Mouse (Mus musculus): Measurements from ENCODE around the gene Gabrg3. TPM values are rescaled to one million over a fixed set of nuclear protein-coding genes. Genes with fewer than 3 reads are reported as not detected.

The Gabrg3 gene
- polyA plus RNA-seq, 1 experiment from 2014 or later, result 0.42 TPM

GRCm38 (mm10) chr7:56941606-56942005 lies 445.4 kb downstream of the Gabrg3 start:
- Histone ChIP-seq H3K4me1 (replicated peaks; ENCODE audit: insufficient read depth, low read length) (no peaks in the 10 kb centered on the region), H3K9ac (ENCODE audit: low read depth, low read length) (no peak overlapping the region), H3K36me3 (ENCODE audit: insufficient read depth, low read length) (no peaks in the 10 kb centered on the region), H3K27ac (no peak overlapping the region), H3K4me2 (ENCODE audit: low read length) (no peak overlapping the region), H3K27me3 (ENCODE audit: insufficient read depth, low read length) (no peaks in the 10 kb centered on the region), H3K4me3 (replicated peaks; ENCODE audit: low read depth, low read length) (no peak overlapping the region), H3K9me3 (replicated peaks; ENCODE audit: low read length) (no peaks in the 10 kb centered on the region)
- DNase-seq (ENCODE audit: low spot score) (no peak), ATAC-seq (replicated peaks; ENCODE audit: low FRiP score, low read depth) (no peak)
- WGBS, result 81% methylated on average over 2 of the region's 2 CpGs
- TF ChIP-seq CTCF (IDR thresholded peaks at IDR 0.05; ENCODE audit: low read depth), result no peak

GRCm38 (mm10) chr7:56938020-56938419 lies 449.0 kb downstream of the Gabrg3 start:
- no peaks in the 10 kb centered on the region for H3K9me3 ChIP-seq (replicated peaks; ENCODE audit: low read length)
- DNase-seq (ENCODE audit: low spot score) (no peak), ATAC-seq (replicated peaks; ENCODE audit: low FRiP score, low read depth) (no peak)
- no peaks in the 10 kb centered on the region for H3K36me3 ChIP-seq (ENCODE audit: insufficient read depth, low read length)
- no peak overlapping the region for H3K4me2 ChIP-seq (ENCODE audit: low read length)
- peak; percentile 42 for TF ChIP-seq CTCF (IDR thresholded peaks at IDR 0.05; ENCODE audit: low read depth)
- whole genome bisulfite sequencing, result 77% methylated on average over 5 of the region's 5 CpGs
- H3K27ac ChIP-seq, result no peak overlapping the region
- no peak overlapping the region for H3K9ac ChIP-seq (ENCODE audit: low read depth, low read length)
- H3K4me3 ChIP-seq (replicated peaks; ENCODE audit: low read depth, low read length), result no peak overlapping the region
- H3K4me1 ChIP-seq (replicated peaks; ENCODE audit: insufficient read depth, low read length), result no peaks in the 10 kb centered on the region
- H3K27me3 ChIP-seq (ENCODE audit: insufficient read depth, low read length), result no peaks in the 10 kb centered on the region

GRCm38 (mm10) chr7:56919499-56919898 lies 467.5 kb downstream of the Gabrg3 start:
- Histone ChIP-seq H3K9ac (ENCODE audit: low read depth, low read length) (no peak overlapping the region), H3K4me1 (replicated peaks; ENCODE audit: insufficient read depth, low read length) (no peaks in the 10 kb centered on the region), H3K9me3 (replicated peaks; ENCODE audit: low read length) (no peaks in the 10 kb centered on the region), H3K27me3 (ENCODE audit: insufficient read depth, low read length) (no peaks in the 10 kb centered on the region), H3K27ac (no peak overlapping the region), H3K4me3 (replicated peaks; ENCODE audit: low read depth, low read length) (no peak overlapping the region), H3K4me2 (ENCODE audit: low read length) (no peak overlapping the region), H3K36me3 (ENCODE audit: insufficient read depth, low read length) (no peaks in the 10 kb centered on the region)
- TF ChIP-seq CTCF (IDR thresholded peaks at IDR 0.05; ENCODE audit: low read depth), result no peak
- ATAC-seq (replicated peaks; ENCODE audit: low FRiP score, low read depth) (no peak), DNase-seq (ENCODE audit: low spot score) (no peak)
- WGBS, result 43% methylated on average over 1 of the region's 1 CpGs

GRCm38 (mm10) chr7:56914862-56915261 lies 472.1 kb downstream of the Gabrg3 start:
- DNase-seq (ENCODE audit: low spot score) (no peak), ATAC-seq (replicated peaks; ENCODE audit: low FRiP score, low read depth) (no peak)
- H3K4me3 ChIP-seq (replicated peaks; ENCODE audit: low read depth, low read length), result no peak overlapping the region
- WGBS, result 43% methylated on average over 2 of the region's 2 CpGs
- no peak overlapping the region for H3K4me2 ChIP-seq (ENCODE audit: low read length)
- no peaks in the 10 kb centered on the region for H3K36me3 ChIP-seq (ENCODE audit: insufficient read depth, low read length)
- no peaks in the 10 kb centered on the region for H3K27me3 ChIP-seq (ENCODE audit: insufficient read depth, low read length)
- H3K9ac ChIP-seq (ENCODE audit: low read depth, low read length), result no peak overlapping the region
- H3K27ac ChIP-seq, result no peak overlapping the region
- H3K4me1 ChIP-seq (replicated peaks; ENCODE audit: insufficient read depth, low read length), result no peaks in the 10 kb centered on the region
- no peaks in the 10 kb centered on the region for H3K9me3 ChIP-seq (replicated peaks; ENCODE audit: low read length)
- TF ChIP-seq CTCF (IDR thresholded peaks at IDR 0.05; ENCODE audit: low read depth), result no peak

GRCm38 (mm10) chr7:56899762-56900161 lies 487.2 kb downstream of the Gabrg3 start:
- Histone ChIP-seq H3K36me3 (ENCODE audit: insufficient read depth, low read length) (no peaks in the 10 kb centered on the region), H3K27ac (no peak overlapping the region), H3K4me3 (replicated peaks; ENCODE audit: low read depth, low read length) (no peak overlapping the region), H3K9me3 (replicated peaks; ENCODE audit: low read length) (no peaks in the 10 kb centered on the region), H3K4me1 (replicated peaks; ENCODE audit: insufficient read depth, low read length) (no peaks in the 10 kb centered on the region), H3K27me3 (ENCODE audit: insufficient read depth, low read length) (no peaks in the 10 kb centered on the region), H3K9ac (ENCODE audit: low read depth, low read length) (no peak overlapping the region), H3K4me2 (ENCODE audit: low read length) (no peak overlapping the region)
- TF ChIP-seq CTCF (IDR thresholded peaks at IDR 0.05; ENCODE audit: low read depth), result no peak
- 27% methylated on average over 4 of the region's 4 CpGs for WGBS
- DNase-seq (ENCODE audit: low spot score) (peak; percentile 56), ATAC-seq (replicated peaks; ENCODE audit: low FRiP score, low read depth) (peak; percentile 65)

GRCm38 (mm10) chr7:56867314-56868075 lies 519.5 kb downstream of the Gabrg3 start:
- no peaks in the 10 kb centered on the region for H3K9me3 ChIP-seq (replicated peaks; ENCODE audit: low read length)
- DNase-seq (ENCODE audit: low spot score) (no peak), ATAC-seq (replicated peaks; ENCODE audit: low FRiP score, low read depth) (no peak)
- no peak overlapping the region for H3K9ac ChIP-seq (ENCODE audit: low read depth, low read length)
- no peak overlapping the region for H3K27ac ChIP-seq
- H3K27me3 ChIP-seq (ENCODE audit: insufficient read depth, low read length), result no peaks in the 10 kb centered on the region
- no peak overlapping the region for H3K4me2 ChIP-seq (ENCODE audit: low read length)
- WGBS, result 46% methylated on average over 1 of the region's 1 CpGs
- no peak overlapping the region for H3K4me3 ChIP-seq (replicated peaks; ENCODE audit: low read depth, low read length)
- H3K36me3 ChIP-seq (ENCODE audit: insufficient read depth, low read length), result no peaks in the 10 kb centered on the region
- H3K4me1 ChIP-seq (replicated peaks; ENCODE audit: insufficient read depth, low read length), result no peaks in the 10 kb centered on the region
- TF ChIP-seq CTCF (IDR thresholded peaks at IDR 0.05; ENCODE audit: low read depth), result no peak

GRCm38 (mm10) chr7:56843565-56843964 lies 543.4 kb downstream of the Gabrg3 start:
- no peak for TF ChIP-seq CTCF (IDR thresholded peaks at IDR 0.05; ENCODE audit: low read depth)
- DNase-seq (ENCODE audit: low spot score), result no peak
- Histone ChIP-seq H3K36me3 (ENCODE audit: insufficient read depth, low read length) (no peaks in the 10 kb centered on the region), H3K4me2 (ENCODE audit: low read length) (no peak overlapping the region), H3K4me3 (replicated peaks; ENCODE audit: low read depth, low read length) (no peak overlapping the region), H3K9me3 (replicated peaks; ENCODE audit: low read length) (no peaks in the 10 kb centered on the region), H3K27ac (no peak overlapping the region), H3K9ac (ENCODE audit: low read depth, low read length) (no peak overlapping the region), H3K4me1 (replicated peaks; ENCODE audit: insufficient read depth, low read length) (no peaks in the 10 kb centered on the region), H3K27me3 (ENCODE audit: insufficient read depth, low read length) (no peaks in the 10 kb centered on the region)
- 90% methylated on average over 5 of the region's 5 CpGs for WGBS
- no peak for ATAC-seq (replicated peaks; ENCODE audit: low FRiP score, low read depth)

Measured in kidney, postnatal 0 days (tissue).